15 mouse cellular contexts compared by ENCODE assay signal in the genomic region with DNA sequence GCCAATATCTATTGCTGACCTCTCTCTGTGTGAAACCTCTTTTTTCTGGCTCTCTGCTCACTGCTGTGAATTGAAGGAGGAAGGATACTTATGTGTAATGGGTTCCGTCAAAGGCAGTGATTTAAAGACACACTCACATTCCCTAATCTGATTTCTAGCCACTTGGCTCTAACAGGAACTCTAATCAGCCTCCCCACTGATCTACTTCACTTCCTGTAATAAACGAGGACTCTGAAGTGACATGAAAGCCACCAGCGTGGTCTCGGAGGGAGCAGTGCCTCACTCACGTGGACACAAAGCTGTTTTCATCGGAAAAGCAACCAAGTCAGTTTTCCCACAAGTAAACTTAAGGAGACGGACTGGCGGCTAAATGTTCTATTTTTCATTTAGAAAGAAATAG. TPM values are rescaled to one million over a fixed set of nuclear protein-coding genes. Genes with fewer than 3 reads are reported as not detected.
DNase-seq lines count a peak whose midpoint lies in the region; ATAC-seq and TF ChIP-seq lines count a peak whose summit lies in the region.
"Had no signal": no experiment of that assay in that cellular context is flagged by ENCODE, and none has a peak within 500 bp of the region (broad histone marks: within the 10 kb centered on the region; RNA-seq: fewer than 3 reads in every experiment).

No protein-coding gene starts in this region.

- no peak overlapping the region for H3K4me3 ChIP-seq in heart, embryonic 14.5 days (ENCODE audit: control insufficient read depth in 1 of 2, insufficient read depth in 1 of 2, low read depth in 1 of 2, low read length in 2 of 2)
- H3K4me3 ChIP-seq in limb, embryonic 12.5 days (replicated peaks) = no peak overlapping the region
- H3K4me3 ChIP-seq: hindbrain, embryonic 12.5 days; liver, embryonic 12.5 days had no signal

- no peak for TF ChIP-seq POLR2A in brain, embryonic 14.5 days (IDR thresholded peaks at IDR 0.05; ENCODE audit: borderline replicate concordance, extremely low read depth, insufficient read depth, insufficient read length, poor library complexity, severe bottlenecking)

- no peaks in the 10 kb centered on the region for H3K27me3 ChIP-seq in heart, embryonic 14.5 days (ENCODE audit: control insufficient read depth, insufficient read depth, low read length)
- H3K27me3 ChIP-seq in limb, embryonic 12.5 days = peaks cover 5% of the 10 kb centered on the region; the same call in 1 of the 2 replicates

- intact Hi-C loops in heart, postnatal 10 days (cut with DNase I) = no loop called here

- no peaks in the 10 kb centered on the region for H3K4me1 ChIP-seq in heart, embryonic 14.5 days (ENCODE audit: control insufficient read depth in 2 of 2, insufficient read depth in 2 of 2, low read length in 2 of 2)
- H3K4me1 ChIP-seq in limb, embryonic 12.5 days (replicated peaks) = peaks cover 49% of the 10 kb centered on the region
- H3K4me1 ChIP-seq: hindbrain, embryonic 12.5 days; liver, embryonic 12.5 days had no signal

- 0 out of 2 replicates have a peak overlapping the region, but pooled peaks have one; percentile 1 for H3K4me2 ChIP-seq in heart, embryonic 14.5 days (ENCODE audit: low read length)
- peak overlapping the region; percentile 29 for H3K4me2 ChIP-seq in limb, embryonic 12.5 days
- H3K4me2 ChIP-seq: hindbrain, embryonic 12.5 days; liver, embryonic 12.5 days had no signal

- TF ChIP-seq CTCF in brain, embryonic 14.5 days (IDR thresholded peaks at IDR 0.05; ENCODE audit: borderline replicate concordance, extremely low read depth, insufficient read depth, insufficient read length) = no peak

- no peaks in the 10 kb centered on the region for H3K9me3 ChIP-seq in heart, embryonic 14.5 days (ENCODE audit: control insufficient read depth, low read length)
- peaks cover 4% of the 10 kb centered on the region; the same call in 1 of the 2 replicates for H3K9me3 ChIP-seq in limb, embryonic 12.5 days
- H3K9me3 ChIP-seq: hindbrain, embryonic 12.5 days; liver, embryonic 12.5 days had no signal

- no peak overlapping the region for H3K9ac ChIP-seq in heart, embryonic 14.5 days (ENCODE audit: low read length)
- peak overlapping the region; percentile 44; the same call in 1 of the 2 replicates for H3K9ac ChIP-seq in limb, embryonic 12.5 days (replicated peaks)
- H3K9ac ChIP-seq: hindbrain, embryonic 12.5 days; liver, embryonic 12.5 days had no signal

- no peak for DNase-seq in heart, postnatal 10 days
- peak; percentile 40 for DNase-seq in kidney, postnatal 10 days
- no peak for DNase-seq in kidney, adult 9 months
- DNase-seq in brain, embryonic 14.5 days (ENCODE audit: low read depth) = peak; percentile 51
- no peak for DNase-seq in right cerebral cortex, postnatal 25 days
- no peak for DNase-seq in frontal cortex, postnatal 10 days (ENCODE audit: low spot score in 2 of 2)
- DNase-seq: adrenal gland, postnatal 36 days; cerebellum, postnatal 14 days; heart, adult 18-20 months; lung, postnatal 4 days had no signal

- WGBS in heart, embryonic 14.5 days = 29% methylated on average over 8 of the region's 8 CpGs
- 13% methylated on average over 8 of the region's 8 CpGs for WGBS in limb, embryonic 12.5 days

- no peak for ATAC-seq in heart, embryonic 14.5 days (ENCODE audit: insufficient number of reproducible peaks, insufficient read depth, low FRiP score, low read depth)
- ATAC-seq in limb, embryonic 12.5 days (ENCODE audit: insufficient number of reproducible peaks, insufficient read depth, low FRiP score, low TSS enrichment, low read depth) = no peak
- ATAC-seq: forebrain, embryonic 14.5 days; liver, embryonic 12.5 days had no signal

- H3K36me3 ChIP-seq in heart, embryonic 14.5 days (ENCODE audit: control insufficient read depth, insufficient read depth, low read length) = no peaks in the 10 kb centered on the region
- no peaks in the 10 kb centered on the region for H3K36me3 ChIP-seq in limb, embryonic 12.5 days
- H3K36me3 ChIP-seq: hindbrain, embryonic 12.5 days; liver, embryonic 12.5 days had no signal

- H3K27ac ChIP-seq in heart, embryonic 14.5 days (replicated peaks in 1 of 2; ENCODE audit: control insufficient read depth in 1 of 2, insufficient read depth in 1 of 2, low read depth in 2 of 2, low read length in 2 of 2) = no peak overlapping the region
- peak overlapping the region; percentile 70 for H3K27ac ChIP-seq in limb, embryonic 12.5 days
- H3K27ac ChIP-seq: hindbrain, embryonic 12.5 days; liver, embryonic 12.5 days had no signal

RNA-seq across cellular contexts. Expression of a gene that starts 25.9 kb away (rescaled TPM):
- 29.1 and 30.9 TPM in 2 replicates for polyA plus RNA-seq in heart, embryonic 14.5 days (2014; fragmentation: Nextera tagmentation; extraction: Ambion mirVana)
- total RNA-seq in heart, postnatal 10 days (2021) = 1 to 10 TPM; 7.8 to 8.3 TPM
- polyA plus RNA-seq in brain, embryonic 14.5 days (2012; rRNA removed) = 21.2 and 26.9 TPM in 2 replicates
- polyA plus RNA-seq in limb, embryonic 12.5 days (2016; fragmentation: Nextera tagmentation; extraction: Ambion mirVana) = 47.7 and 50.0 TPM in 2 replicates

RNA-seq across cellular contexts. Expression of a gene that starts 50.9 kb away (rescaled TPM):
- polyA plus RNA-seq in heart, embryonic 14.5 days (2014; fragmentation: Nextera tagmentation; extraction: Ambion mirVana) = 0.41 and 0.42 TPM in 2 replicates
- total RNA-seq in heart, postnatal 10 days (2021) = 1 to 10 TPM; 3.4 to 4.2 TPM
- polyA plus RNA-seq in brain, embryonic 14.5 days (2012; rRNA removed) = 0.19 and 0.40 TPM in 2 replicates
- 0.81 and 1.0 TPM in 2 replicates for polyA plus RNA-seq in limb, embryonic 12.5 days (2016; fragmentation: Nextera tagmentation; extraction: Ambion mirVana)

RNA-seq across cellular contexts. Expression of a gene that starts 51.4 kb away (rescaled TPM):
- 116 and 130 TPM in 2 replicates for polyA plus RNA-seq in heart, embryonic 14.5 days (2014; fragmentation: Nextera tagmentation; extraction: Ambion mirVana)
- 100 to 1,000 TPM in 1 of 2 experiments, 10 to 100 TPM in 1; 97.7 to 106 TPM for total RNA-seq in heart, postnatal 10 days (2021)
- polyA plus RNA-seq in brain, embryonic 14.5 days (2012; rRNA removed) = 72.5 and 94.4 TPM in 2 replicates
- 66.5 and 78.7 TPM in 2 replicates for polyA plus RNA-seq in limb, embryonic 12.5 days (2016; fragmentation: Nextera tagmentation; extraction: Ambion mirVana)

Comparison
In these comparisons a context has a peak if more than half of its experiments do, and no peak if none do; other contexts are left out.
1. DNase-seq: peak in kidney, postnatal 10 days (single experiment) and brain, embryonic 14.5 days (single experiment); none in heart, postnatal 10 days (0 of 2), kidney, adult 9 months (single experiment), right cerebral cortex, postnatal 25 days (single experiment) and frontal cortex, postnatal 10 days (0 of 2).